Mouse (Mus musculus) fat pad, adult 2 months (tissue): ENCODE measurements around the gene Ttc29.

Experiments used
- DNase-seq: peaks from one replicate; pipeline ENCODE4 v3.0.0-alpha.2; 2011; ENCODE audit warnings: low read depth, low spot score; ENCODE audit errors: extremely low read depth

Gene Ttc29

DNA sequence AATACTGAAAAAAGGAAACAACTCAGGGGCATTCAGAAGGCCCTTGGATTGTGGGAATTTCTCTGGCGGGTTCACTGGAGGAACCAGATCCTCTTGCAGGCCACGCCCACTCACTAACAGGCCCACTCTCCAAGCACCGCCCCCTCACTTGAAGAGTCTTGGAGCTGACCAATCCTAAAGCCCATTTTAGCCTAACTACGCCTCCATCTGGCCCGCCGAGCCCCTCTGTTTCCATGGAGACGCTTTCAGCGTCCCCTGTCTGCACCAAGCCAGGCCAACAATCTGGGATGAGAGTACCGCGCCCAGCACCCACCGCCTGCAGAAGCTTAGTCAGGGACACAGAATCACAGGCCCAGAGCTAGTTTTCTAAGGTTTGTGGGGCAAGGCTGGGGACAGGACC, at the start of gene Ttc29:
TSS of gene Ttc29 (plus strand) at position 224 of the 400 bp plus-strand sequence.
- no peak for DNase-seq

DNA sequence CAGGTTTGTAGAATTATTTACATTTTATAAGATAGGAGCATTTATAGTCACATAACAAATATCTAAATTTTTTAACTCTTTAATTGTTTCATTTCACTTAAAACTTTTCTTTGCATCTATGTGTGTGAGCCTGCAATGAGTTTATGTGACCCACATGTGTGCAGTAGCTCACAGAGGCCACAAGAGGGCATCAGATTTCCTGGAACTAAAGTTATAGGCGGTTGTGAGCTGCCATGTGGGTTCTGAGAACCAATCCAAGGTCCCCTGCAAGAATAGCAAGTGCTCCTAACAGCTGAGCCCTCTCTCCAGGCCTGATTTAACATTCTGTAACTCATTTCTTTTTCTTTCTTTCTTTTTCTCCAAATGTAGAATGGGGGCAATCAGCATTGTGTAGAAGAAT, 41.7 kb upstream of the Ttc29 start:
- DNase-seq, result no peak

DNA sequence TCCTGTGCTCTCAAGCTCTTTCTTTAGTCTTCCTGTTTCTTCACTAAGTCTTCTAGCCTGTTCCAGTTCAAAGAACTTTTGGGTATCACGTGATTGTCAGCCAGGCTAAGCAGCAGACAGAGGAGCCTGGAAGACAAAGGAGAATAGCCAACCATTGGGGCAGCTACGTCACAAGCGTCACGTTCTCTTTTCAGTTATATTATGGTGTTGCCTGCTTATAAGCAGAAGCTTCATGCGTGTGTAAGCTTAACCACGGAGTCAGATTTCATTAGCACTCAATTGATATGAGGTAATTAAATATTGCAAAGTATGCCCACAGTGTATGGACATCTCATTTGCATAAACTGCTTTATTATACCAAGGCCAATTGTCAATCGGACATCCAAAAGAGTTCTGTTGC, 30.4 kb upstream of the Ttc29 start:
- DNase-seq, result no peak

DNA sequence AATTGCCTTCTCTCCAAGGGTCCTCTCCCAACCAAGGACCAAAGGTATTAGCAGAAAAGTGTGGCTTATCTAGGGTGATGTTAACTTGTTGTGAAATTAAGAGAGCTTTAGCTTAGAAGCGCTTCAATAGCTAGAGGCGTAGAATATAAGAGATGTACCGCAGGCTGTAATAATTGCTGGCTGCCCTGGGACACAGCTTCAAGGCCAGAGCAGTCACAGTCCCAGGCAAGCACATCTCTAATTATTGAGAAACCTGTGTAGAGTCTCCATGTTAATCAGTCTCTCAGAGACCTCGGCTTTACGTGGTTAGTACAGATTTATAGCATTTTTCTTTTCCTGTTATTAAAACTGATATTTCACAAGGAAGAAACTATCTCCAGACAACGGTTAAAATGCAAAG, 29.7 kb upstream of the Ttc29 start:
- no peak for DNase-seq

DNA sequence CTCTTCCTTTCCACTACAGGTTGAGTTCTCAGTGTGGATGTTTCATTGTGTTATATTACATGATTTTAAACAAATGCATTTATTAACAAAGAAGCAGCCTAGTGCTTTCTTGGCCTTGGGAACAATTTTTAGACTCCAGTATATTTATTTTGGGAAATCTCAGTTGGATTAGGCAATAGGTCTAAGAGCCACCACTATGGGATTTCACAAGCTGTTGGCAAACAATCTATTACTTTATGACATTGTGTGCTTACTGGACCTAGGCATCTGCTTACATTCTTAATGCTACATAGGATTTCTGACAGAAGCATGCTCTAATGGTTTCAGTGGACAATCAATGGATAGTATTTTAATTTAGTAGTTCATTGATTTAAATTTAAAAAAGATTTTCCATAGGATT, 26.0 kb upstream of the Ttc29 start:
- DNase-seq, result peak; percentile 57

DNA sequence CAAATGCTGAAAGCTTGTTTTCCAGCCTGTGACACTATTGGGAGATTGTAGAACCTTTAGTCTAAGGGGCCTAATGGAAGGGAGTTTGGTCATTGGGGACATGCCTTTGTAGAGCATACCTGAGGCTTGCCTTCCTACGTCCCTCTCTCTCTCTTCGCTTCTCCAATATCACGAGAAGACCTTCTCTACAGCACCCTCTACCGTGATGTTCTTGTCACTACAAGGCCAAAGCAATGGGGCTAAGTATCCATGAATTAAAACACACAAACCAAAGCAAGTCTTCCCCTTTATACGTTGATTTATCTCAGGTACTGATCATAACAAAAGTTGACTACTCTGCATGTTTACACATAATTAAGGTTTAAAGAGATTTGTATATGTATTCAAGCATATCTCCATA, 8.9 kb upstream of the Ttc29 start:
- DNase-seq, result no peak

DNA sequence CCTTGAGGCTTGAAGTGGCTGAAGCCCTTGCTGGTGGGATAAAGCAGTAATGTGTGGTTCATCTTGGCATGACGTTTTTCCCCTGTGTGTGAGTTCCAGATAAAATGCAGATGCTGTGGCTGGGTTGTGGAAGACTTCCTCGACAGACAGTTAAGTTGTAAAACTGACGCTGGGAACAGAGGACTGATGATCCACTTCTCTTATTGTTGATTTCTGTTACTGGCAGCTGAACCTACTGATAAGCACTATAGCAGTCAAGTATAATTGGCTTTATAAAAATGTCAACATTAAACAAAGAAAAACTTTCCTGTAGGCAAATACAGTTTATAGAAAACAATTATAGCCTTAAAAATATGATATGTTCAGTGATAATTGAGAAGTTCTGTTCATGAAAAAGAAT, 2.7 kb upstream of the Ttc29 start:
- no peak for DNase-seq

DNA sequence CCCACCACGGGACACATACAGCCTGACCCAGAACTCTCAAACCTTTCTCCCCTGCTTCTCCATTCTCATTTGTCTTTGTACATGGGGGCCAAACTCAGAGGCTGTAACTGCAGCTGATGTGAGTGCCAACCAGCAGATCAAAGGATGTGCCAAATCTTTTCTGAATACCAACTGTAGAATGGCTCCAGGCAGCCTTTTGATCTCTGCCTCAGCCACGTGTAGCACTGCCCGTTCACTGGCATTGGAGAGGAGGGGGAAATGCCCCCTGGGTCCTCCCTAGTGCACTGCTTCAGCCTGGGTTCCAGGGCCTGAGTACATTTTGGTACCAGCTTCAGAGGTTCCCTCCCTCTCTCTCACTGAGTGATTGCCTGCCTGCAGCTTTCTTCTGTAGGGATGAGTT, 1.5 kb downstream of the Ttc29 start:
- no peak for DNase-seq

DNA sequence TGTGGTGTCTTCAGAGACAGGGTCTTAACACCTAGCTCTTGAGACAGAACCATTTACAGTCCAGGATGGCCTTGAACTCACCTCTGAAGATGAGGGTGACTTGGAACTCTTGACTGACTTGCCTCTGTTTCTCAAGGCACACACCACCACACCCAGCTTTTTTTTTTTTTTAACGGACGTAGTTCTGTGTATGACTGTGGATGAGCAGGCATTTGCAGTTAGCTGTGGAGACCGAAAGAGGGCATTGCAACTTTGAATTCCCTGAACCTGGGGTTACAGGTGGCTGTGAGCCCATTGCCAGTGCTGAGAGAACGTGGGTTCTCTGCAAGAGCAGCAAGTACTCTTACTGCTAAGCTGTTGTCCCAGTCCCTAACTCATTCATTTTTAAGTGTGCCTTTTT, 13.0 kb downstream of the Ttc29 start:
- no peak for DNase-seq

DNA sequence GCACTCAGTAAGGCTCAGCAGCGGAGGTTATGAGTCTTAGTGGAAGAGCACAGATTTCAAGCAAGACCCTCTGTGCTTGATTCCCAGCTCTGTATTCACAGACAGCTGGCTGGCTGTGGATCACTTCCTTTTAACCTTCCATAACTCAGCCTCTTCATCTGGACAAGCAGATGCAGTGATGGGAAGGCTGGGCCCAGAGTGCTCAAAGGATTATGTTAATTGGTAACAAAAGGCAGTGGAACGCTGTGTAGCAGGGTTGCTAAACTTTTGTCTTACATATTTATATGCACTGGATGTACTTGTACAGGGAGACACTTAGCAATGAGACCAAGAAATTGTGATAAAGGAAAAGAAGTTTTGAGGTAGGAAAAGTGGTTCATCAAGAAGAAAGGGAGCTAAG, 17.6 kb downstream of the Ttc29 start:
- no peak for DNase-seq

DNA sequence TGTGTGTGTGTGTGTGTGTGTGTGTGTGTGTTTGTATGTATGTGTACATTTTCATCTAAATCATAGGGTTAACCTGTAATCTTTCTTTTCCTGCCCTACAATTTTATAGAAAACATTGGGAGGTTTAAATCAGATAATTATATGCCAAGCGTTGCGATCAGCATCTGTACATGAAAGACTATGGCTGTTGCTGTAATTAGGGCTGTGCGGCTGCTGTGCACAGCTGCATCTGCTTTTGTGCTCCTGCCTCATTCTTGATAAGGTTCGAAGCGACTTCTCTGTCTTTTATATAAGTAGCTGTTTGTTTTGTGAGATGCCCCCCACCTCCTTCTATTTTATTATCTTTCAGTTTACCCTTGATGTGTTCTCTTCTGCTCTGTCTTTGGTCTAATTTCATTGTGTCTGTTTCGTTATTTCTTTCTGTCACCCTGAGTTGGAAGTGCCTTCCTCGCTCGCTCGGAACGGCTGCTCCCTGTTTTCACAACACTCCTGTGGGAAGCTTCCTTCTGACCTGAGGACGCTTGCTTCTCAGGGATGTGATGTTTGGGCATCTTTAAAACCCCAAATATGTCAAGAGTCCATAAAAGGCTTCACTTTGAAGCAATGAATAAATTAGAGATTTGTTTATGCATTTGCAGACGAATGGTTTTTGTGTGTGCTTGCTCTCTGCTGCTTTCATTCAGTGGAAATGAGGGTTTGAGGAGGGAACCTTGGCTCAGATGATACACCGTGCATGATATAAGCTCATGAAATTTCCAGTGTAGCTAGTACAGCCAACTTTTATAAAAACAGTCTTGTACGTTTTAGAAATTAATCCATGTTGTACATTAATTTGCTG, 20.0 kb downstream of the Ttc29 start:
- DNase-seq, result no peak

DNA sequence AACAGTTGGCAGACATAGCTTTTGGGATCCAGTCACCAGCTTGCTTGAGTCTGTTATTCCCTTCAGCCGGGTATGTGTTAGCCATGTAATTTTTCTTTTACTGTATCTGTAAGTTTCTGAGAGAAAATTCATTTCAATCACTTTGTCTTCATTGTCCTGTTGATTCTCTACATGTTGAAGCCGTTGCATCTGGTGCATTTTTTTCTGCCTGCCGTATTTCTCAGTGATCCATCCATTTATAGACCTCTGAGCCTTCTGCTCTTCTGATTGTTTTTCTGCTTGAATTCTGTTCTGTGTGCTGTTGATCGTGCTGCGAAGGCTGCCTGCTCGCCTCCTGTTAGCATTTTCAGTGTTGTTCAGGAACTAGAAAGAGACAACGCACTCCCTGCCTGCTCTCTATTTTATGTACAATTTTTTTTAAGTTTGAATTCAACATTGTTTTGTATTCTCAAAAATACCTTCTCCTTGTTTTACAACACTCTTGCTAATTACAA, 20.7 kb downstream of the Ttc29 start:
- DNase-seq, result no peak

DNA sequence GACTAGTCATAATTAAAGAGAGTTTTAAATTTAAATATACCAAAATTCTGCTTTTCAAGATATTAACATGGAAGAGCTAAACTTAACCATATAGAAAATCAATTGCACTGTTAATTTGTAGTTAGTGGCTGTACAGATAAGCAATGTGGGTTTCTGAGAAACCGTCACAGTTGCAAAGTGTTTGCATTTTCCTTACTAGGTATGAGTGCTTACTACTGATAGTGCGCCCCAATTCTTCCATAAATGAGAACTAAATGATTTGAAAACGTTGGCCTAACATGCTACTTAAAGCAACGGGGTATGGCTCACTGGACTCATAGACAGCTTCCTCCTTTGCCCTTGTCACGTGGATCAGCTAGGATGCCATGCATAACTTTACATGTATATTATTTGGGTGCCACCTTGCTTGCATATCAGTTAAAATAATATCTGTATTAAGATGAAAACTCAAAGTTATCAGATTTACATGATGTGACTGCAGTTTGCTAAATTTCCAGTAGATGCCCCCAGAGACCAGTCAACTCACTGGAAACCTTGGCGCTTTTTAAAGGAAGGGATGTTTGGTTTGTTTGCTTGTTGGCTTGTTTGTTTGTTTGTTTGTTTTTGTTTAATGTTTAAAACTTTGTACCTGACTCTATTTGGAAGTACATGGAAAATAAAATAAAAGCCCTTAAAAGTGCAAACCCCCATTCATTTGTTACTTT, 25.0 kb downstream of the Ttc29 start:
- DNase-seq, result no peak

DNA sequence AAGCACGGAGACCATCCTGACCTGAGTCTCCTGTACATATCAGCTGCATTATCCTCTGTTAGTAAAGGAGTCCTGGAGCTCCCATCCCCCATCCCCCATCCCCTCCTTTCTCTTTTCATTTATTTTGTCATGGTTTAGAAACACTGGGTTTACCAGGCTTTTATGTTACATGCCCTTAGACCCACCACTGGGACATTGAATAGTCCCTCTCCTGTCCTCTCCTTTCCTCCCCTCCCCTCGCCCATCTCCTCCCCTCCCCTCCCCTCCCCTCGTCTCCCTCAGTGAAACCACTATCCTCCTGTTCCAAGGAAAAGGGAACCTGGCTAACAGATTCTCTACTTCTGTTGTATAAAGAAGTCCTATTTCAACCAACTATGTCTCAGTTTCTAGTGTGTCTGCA, 38.0 kb downstream of the Ttc29 start:
- DNase-seq, result no peak

DNA sequence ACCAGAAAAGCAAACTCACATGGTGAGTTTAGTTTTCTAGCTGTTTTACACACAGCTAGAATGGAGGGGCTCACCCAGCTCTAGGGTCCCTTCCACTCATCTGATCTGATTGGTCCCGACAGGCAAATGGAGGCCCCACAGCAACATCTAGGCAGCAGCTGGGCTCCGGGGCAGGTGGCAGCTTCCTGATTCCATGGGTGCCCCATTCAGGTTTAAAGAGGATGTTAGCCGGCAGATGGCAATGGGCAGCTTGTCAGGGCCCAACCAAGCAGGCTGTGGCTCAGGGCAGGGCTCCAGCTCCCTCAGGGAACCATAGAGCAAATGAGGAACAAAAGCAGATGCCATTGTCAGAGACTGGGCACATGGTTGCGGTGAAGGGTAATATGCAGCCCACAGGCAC, 41.3 kb downstream of the Ttc29 start:
- DNase-seq, result no peak

DNA sequence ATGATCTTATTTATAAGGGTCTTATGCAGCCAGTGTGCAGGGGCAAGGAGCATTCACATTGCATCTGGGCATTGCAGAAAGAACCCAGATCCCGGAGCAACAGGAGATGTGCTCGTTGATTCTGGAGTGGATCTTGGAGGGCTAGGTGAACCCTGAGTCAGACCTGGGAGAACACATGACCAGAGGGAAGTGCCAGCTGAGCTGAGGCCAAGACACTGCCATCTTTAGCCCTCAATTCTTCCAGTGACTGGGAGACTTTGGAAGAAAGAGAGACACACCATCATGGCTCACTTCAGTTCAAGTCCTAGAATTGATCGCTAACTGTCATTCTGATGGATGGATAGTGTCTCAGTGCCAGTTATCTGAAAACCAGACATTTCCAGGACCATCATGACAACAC, 41.9 kb downstream of the Ttc29 start:
- DNase-seq, result no peak

DNA sequence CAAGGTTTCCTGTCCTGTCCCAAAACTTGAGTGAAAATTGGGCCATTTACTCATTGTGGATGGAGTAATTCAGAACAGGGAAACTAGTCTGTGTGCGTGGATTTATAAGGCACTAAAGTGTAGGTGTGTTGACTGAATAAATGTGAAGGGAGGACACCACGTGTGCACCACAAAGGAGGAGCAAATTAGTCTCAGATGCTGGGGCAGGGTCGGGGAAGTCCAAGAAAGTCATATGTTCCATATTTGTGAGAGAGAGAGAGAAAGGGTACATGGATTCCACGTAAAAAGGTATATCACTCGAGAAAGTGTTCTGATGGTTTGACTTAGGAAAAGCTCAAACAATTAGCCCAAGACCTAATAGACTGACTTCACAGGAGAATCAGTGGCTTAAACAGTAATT, 52.4 kb downstream of the Ttc29 start:
- DNase-seq, result no peak

DNA sequence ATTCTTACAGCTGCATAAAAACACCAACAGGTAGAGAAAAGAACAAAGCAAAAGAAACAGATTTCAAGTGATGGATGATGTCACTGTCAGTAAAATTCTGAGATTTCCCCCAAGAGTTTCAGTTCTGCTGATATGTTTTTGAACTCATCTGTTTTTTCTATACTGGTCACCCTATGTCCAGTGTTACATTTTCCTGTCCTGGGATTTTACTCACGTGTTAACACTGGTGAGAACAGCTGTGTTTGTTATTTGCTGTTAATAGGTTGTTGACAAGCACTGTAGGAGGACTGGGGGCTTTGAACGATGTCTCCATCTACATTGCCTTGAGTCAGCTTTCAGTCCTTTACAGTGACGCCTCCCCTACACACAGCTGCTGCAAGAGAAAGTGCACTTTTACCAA, 53.1 kb downstream of the Ttc29 start:
- no peak for DNase-seq

DNA sequence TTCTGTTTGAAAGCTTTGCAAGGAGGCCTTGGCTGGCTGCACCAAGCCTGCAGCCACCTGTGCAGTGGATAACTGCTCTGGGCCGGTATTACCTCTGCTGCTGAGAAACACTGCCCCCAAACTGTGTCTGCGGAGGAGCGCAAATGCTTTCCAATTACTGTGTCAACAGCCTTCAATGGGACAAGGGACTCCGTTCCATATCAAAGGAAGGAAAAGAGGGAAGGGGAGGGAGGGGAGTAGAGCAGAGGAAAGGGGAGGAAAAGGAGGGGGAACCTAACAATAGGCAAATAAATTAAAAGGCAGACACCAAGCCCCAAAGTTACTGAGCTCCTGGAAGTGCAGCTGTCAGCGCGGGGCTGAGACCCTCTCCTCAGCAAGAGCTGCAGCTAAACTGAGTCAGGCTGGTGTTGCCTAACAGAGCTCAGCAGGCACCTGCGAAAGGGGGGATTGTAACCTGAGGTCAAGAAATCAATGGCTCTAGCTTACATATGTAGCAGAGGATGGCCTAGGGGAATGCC, 54.9 kb downstream of the Ttc29 start:
- DNase-seq, result no peak

DNA sequence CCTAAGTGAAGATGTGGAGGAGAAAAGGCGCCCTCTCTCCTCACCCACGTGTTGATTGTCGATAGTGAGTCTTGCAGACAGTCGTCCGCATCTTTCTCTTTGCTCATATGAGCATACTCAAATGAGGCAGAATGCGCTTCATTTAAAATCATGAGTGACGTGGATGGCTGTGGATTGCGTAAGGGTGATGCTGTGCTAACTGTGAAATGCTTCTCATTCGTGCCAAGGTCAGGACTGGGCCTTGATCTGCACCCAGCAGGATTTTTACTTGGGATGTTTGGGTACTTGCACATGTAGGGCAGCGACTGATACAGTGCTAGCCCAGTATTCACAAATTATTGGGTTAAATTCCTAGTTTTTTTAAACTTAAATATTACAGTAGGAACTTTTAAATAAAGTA, 56.2 kb downstream of the Ttc29 start:
- no peak for DNase-seq

DNA sequence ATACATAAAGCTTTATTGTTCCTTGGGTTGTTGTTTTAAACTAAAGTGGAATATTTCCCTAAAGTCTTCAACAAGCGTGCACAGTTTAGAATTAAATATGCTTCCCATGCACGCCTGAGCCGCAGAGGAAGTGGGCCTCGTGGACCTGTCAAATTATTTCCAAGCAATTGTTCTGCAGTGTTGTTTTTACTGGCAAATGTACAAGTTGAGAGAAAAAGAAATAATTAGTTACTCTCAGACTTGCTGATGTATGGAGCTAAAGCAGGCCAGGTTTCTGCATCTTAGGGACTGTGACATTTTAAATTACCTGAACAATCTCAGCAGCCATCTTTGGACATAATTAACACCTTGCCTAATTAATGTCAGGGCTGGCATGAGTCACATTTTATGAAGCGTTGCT, 58.3 kb downstream of the Ttc29 start:
- no peak for DNase-seq

DNA sequence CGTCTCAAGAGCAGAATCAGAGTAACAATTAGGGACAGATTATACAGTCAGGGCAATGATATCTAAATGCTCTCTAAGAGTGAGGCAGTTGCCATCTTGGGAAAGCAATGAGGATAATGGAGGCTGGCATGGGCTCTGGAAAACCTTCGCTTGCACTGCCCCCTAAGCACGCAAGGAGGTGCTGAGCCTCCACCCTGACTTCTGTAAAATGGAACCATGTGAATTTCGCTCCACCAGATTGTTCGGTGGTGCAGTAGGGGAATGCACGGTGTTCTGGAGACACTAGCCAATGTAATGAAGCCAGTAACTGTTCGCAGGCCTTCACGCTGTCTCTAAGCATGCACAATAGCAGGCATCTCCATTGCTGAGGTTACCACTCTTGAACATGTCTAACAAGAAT, 63.0 kb downstream of the Ttc29 start:
- no peak for DNase-seq
